Mouse (Mus musculus) gastrocnemius, postnatal 14 days (tissue): ENCODE data around the gene Wdr82. TPM values are rescaled to one million over a fixed set of nuclear protein-coding genes. Genes with fewer than 3 reads are reported as not detected.
"Not testable (repeated sequence)": the region's sequence is repeated elsewhere in the genome, so short reads cannot be mapped to it uniquely, and the experiment has no call there.

Source experiments
- DNase-seq: peaks from one replicate; pipeline ENCODE4 v3.0.0; 2021; ENCODE audit warnings: mixed read lengths
- intact Hi-C: fragments of 180-260 bp; cut with DNase I; formaldehyde crosslinking; loops from one replicate; pipeline ENCODE4 v1.15.1; 2025; ENCODE audit warnings: low total_unique reads
- total RNA-seq, 2 experiments: library from RNA; stranded (reverse); gene quantifications; 2 replicates each; pipeline ENCODE4 v1.2.3; 2021

Gene Wdr82
- total RNA-seq, 2 experiments from 2014 or later: 23.4 to 27.4 TPM

DNA sequence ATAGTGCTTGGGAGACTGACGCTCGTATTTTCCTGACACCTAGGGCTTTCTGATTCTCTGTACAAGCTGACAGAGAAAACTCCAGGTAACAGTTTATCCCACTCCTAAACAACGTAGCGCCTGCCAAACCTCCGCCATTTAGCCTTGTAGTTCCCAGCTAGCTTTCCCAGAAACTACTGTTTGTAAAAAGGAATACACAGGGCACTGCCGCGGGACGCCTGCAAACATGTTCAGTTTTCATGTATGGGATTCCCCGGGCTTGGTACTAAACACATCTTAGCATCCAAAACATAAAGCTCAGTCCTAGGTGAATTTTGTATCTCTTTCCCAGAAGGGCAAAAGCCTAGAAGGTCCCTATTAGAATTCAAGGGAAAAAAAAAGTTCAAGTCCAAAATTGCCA, 11.5 kb upstream of the Wdr82 start:
- DNase-seq: no peak
- intact Hi-C loops: loop anchor here (10.0 kb wide), 1 partner anchor 116 kb away; no protein-coding TSS in a partner anchor

GRCm38 (mm10) chr9:106159784-106160301, 10.9 kb upstream of the Wdr82 start:
- intact Hi-C loops: loop anchor here (10.0 kb wide), 1 partner anchor 115 kb away; no protein-coding TSS in a partner anchor
- peak; percentile 97 for DNase-seq

GRCm38 (mm10) chr9:106160426-106160825, 10.3 kb upstream of the Wdr82 start:
- intact Hi-C loops: no loop called here
- no peak for DNase-seq

GRCm38 (mm10) chr9:106166709-106167108, 4.0 kb upstream of the Wdr82 start:
- DNase-seq: no peak

DNA sequence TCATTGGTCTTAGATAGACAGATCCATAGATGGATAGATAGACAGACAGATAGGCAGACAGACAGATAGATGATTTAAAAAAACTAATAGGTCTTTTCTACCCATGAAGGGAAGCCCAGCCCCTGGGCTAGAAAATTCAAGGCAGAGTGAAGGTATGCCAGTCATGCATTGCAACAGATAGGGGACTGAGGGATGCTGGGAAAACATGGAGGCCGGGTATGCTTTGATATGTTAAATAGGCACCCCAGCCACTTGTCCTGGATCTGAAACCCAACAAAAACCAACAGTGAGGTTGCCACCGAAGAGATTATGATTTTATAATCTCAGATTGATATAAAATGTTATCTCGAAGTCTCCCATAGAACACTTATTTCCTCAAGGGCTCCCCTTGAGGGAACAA, 3.5 kb upstream of the Wdr82 start:
- DNase-seq: no peak
- intact Hi-C loops: no loop called here

More at GRCm38 (mm10) chr9:106166709-106167108, 4.0 kb upstream of the Wdr82 start:
- intact Hi-C loops: no loop called here

- intact Hi-C loops: no loop called here
- no peak for DNase-seq
These were observed 3.0 kb upstream of the Wdr82 start for GRCm38 (mm10) chr9:106167703-106168102.

DNA sequence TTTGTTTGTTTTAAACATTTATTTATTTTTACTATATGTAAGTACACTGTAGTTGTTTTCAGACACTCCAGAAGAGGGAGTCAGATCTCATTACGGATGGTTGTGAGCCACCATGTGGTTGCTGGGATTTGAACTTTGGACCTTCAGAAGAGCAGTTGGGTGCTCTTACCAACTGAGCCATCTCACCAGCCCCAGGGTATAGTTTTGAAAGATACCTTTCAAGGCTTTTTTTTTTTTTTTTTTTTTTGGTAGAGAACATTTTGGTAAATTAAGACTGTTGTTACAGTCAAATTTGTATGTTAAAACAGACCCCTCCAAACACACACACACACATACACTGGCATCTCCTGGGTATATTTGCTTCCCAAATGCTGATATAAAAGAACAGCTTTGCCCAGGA, 1.7 kb upstream of the Wdr82 start:
- intact Hi-C loops, DNase-seq: not testable (repeated sequence)

GRCm38 (mm10) chr9:106169917-106170316, 811 bp upstream of the Wdr82 start:
- no peak for DNase-seq
- intact Hi-C loops: no loop called here

DNA sequence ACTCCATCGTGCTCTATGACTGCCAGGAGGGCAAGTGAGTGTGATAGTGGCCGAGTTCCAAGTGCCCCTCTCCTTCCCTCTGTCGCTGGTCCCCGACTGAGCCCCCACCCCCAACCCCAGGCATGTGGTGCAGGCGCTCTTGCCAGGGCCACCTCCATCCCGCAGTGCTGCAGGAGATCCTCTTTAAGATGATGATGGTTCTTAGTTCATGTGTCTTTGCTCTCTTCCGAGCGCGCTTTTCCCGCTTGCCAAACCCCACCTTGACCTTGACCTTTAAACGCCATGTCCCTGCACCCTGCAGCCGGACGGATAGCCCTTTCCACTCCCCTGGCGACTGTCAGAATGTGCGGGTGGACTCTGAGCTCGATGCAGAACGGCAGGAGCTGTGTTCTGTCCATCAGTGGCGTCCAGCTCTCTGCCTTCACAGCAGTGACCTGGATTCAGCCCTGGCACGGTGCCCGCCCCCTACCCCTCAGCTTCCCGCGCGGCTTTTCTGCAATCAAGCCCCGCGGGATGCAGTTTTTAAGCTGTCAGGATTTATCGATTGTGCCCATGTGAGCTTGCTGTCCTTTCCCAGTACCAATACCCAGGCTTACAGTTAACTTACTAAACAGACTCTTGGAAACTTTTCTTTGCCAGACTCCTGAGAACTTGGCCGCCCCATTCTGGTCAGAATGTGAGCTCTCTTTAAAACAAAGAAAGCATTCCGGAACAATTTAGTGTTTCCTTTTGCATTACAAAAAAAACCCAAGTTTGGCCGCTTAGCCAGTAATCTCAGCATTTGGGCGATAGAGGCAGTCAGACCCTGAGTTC, 824 bp downstream of the Wdr82 start:
- DNase-seq: peak; percentile 71
- intact Hi-C loops: no loop called here

GRCm38 (mm10) chr9:106172527-106172926, 1.8 kb downstream of the Wdr82 start:
- intact Hi-C loops: no loop called here
- DNase-seq: no peak

DNA sequence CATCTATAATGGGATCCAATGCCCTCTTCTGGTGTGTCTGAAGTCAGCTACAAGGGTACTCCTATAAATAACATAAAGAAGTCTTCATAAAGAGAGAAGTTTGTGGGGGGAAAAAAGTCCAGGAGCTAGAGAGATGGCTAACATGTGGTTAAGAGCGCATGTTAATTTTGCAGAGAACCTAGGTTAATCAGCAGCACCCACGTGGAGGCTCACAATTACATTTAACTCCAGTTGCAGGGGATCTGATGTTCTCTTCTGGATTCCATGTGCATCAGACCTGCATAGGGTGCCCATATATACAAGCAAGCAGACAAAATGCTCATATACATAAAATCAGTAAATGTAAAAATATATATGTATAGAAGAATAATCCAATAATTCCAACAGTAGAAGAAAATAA, 2.6 kb downstream of the Wdr82 start:
- intact Hi-C loops: no loop called here

GRCm38 (mm10) chr9:106175552-106176200, 4.9 kb downstream of the Wdr82 start:
- intact Hi-C loops: no loop called here
- DNase-seq: no peak

More for the DNA sequence above, 2.6 kb downstream of the Wdr82 start:
- DNase-seq: no peak

GRCm38 (mm10) chr9:106176769-106177168, 6.0 kb downstream of the Wdr82 start:
- intact Hi-C loops: no loop called here
- DNase-seq: no peak

- no peak for DNase-seq
- intact Hi-C loops: no loop called here
These were observed 7.1 kb downstream of the Wdr82 start for GRCm38 (mm10) chr9:106177799-106178198.

DNA sequence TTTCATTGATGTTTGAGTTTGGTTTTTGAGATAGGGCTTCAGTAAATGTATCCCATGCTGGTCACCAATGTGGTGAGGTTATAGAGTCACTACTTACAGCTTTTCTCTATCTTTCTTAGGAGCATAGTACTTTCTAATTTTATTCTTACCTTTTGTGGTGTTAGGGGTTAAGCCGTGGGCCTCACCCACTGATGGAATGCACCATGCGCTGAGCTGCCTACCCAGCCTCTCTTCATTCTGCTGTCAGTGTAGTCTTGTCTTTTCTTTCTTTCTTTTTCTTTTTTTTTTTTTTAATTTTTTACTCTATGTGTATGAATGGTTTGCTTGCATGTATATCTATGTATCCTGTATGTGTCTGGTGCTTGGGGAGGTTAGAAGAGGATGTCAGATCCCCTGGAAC, 8.7 kb downstream of the Wdr82 start:
- intact Hi-C loops: no loop called here

DNA sequence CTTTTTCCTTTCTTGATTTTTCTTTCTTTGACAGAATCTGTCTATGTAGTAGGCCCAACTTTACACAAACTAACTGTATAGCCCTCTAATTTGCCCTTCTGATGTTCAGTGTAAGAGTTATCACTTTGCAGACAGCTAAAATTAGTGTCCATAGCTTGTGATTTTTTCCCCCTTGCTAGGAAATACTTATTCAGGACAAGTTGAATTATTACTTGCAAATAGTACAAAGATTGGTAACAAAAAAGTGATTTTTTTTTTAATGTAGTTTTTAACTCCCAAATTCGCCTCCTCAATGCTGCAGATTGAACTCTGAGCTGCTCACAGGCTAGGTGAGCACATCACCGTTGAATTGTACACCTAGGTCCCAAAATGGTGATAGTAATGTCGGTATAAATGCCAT, 9.2 kb downstream of the Wdr82 start:
- intact Hi-C loops: no loop called here
- DNase-seq: no peak

More for the DNA sequence above, 8.7 kb downstream of the Wdr82 start:
- DNase-seq: no peak

GRCm38 (mm10) chr9:106182146-106182545, 11.4 kb downstream of the Wdr82 start:
- intact Hi-C loops: no loop called here
- no peak for DNase-seq

DNA sequence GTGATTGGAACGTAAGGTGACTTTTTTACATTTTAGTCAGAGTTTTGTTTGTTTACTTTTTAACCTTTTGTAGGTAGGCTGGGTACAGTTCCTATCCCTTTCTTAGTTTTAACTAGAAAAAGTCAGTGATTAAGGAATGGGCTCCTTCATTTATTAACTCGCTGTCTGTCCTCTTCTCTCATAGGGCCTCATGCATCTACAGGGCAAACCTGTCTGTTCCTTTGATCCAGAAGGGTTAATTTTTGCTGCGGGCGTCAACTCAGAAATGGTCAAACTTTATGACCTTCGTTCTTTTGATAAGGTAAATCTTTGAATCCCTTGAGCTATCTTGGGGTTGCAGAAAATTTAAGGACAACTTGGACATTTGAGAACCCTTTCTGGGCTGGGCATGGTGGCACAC, 13.3 kb downstream of the Wdr82 start:
- intact Hi-C loops: no loop called here
- DNase-seq: no peak

- intact Hi-C loops: no loop called here
- DNase-seq: no peak
These were observed 20.6 kb downstream of the Wdr82 start for GRCm38 (mm10) chr9:106191355-106191754.

DNA sequence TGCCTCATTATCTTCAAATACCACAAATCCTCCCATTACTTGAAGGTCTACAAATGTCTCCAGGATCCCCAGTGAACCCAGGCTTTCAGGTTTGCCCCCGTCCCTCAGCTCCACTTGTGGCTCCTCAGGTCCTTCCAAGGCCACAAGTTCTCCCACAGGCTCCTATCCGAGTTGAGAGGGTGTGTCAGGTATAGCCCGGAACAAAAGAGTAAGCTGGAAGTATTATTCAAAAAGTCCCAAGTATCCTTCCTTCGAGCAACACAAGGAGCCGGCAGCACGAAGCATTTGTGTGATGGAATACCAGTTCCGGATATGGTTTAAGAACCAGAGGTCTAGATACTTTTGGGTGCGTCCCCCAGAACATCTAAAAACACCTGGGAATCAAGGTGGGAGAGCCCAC, 21.3 kb downstream of the Wdr82 start:
- intact Hi-C loops: no loop called here
- DNase-seq: no peak

DNA sequence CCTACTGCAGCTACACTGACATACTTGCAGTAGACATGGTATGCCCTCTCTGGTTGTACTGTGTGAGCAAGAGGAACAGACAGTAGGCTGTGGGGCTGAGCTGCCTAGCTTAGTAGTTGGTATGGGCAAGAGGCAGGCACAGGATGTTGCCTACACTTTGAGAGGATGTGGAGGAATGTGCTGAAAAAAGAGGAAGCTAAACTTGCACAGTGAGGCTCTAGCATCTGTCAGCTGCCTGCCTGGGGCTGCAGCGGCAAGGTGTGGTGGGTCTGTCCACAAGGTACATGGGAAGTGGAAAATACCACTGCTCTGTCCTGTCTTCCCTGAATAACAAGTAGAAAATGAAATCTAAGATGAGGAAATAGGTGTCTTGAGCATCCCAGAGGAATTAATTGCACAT, 22.3 kb downstream of the Wdr82 start:
- no peak for DNase-seq
- intact Hi-C loops: no loop called here
